Mouse (Mus musculus) ovary, adult 10 weeks (tissue): ENCODE measurements around the gene Rspo1. TPM values are rescaled to one million over a fixed set of nuclear protein-coding genes. Genes with fewer than 3 reads are reported as not detected.

Experiments used
- polyA plus RNA-seq: library from polyadenylated mRNA; stranded (reverse); fragments of 350-450 nt; fragmentation: Illumina TruSeq; extraction: RNeasy Lipid Tissue Mini Kit (QIAGEN cat#74804); gene quantifications from one replicate; pipeline ENCODE4 v1.2.3, GENCODE M21; 2014

The Rspo1 gene
- polyA plus RNA-seq, result 6.4 TPM

DNA sequence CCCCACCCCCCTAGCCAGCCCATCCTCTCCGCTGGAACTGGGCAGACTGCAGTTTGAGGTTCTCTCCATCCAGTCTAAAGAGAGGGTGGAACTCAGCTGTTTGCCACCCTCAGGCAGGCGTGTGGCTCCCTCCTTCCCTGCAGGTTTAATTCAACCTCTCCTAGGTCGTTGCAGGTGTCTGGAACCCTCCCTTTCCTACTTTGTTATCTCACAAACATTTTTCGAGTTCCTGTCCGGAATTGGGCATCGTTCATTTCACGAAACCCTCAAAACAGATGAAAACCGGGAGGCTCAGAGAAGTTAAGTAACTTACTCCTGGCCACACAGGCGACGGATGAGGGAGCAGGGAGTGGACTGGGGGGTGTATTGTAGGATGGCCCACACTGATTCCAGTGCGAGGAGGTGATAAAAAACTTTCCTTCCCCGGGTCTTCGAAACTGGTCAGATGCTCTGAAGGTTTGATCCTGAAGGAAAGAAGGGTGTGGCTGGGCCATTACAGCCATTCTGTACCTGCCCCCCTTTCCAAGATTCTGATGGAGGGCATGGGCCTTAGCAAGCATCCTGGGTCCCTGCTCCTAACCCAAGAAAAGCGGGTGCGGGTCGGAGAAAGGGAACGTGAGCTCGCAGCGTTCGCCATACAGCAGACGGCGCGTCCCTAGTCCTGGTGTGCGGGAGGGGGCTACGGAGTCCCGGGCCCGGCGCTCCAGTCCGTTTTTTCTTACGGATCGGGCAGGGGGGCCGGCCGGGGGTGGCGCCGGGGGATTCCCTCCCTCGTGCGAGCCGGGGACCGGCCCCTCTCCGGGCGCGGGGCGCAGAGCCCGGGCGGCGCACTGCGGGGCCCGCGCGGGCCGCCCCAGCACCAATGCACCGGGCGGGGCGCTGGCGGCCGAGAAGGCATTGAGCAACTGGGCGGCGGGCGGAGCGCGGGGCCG is at the start of gene Rspo1:
Rspo1 (plus strand) TSS at position 760 of the 932 bp plus-strand sequence.

DNA sequence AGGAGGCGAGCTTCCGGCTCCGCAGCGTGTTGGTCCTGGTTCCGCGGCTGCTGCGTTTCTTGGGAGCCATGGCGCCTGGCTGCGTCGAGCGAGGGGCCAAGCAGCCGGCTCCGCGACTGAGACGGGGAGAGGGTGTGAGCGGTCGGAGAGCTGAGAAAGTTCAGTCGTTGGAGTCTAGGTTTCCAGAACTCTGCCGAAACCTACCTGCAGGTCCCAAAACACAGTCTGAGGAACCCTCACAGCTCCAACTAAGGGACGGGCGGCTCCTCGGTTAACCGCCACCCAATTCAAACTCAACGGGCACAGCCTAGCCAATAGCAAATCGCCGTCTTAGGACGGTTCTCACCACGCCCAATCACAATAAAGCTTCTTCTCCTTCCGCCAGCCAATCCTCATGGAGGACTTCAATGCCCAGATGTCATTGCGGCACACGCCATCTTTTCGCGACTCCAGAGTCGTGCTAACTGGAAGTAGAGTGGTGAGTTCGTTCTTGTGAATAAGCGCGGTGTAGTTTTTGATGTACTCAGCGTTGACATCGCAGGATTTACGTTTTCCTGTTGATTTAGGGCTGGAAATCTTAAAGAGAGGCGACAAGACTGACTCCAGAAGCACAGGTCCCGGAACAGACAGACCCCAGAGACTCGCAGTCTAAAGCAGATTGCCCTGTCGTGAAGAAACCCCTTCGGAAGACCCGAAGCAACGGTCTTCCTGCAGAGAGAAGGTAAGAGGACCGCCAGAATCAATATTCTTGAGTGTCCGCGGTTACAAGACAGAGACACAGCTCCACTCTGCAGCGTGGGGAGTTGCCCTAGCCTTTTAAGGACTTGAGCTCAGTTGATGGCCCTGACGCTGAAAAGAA is 49.4 kb upstream of the Rspo1 start, which contains the start of gene 9930104L06Rik:
9930104L06Rik (plus strand) TSS at position 436 of the 859 bp plus-strand sequence.

GRCm38 (mm10) chr4:124939211-124939610 is 47.0 kb upstream of the Rspo1 start, which contains the start of gene Cdca8:
TSS of gene Cdca8 (minus strand) at chr4:124939311.

DNA sequence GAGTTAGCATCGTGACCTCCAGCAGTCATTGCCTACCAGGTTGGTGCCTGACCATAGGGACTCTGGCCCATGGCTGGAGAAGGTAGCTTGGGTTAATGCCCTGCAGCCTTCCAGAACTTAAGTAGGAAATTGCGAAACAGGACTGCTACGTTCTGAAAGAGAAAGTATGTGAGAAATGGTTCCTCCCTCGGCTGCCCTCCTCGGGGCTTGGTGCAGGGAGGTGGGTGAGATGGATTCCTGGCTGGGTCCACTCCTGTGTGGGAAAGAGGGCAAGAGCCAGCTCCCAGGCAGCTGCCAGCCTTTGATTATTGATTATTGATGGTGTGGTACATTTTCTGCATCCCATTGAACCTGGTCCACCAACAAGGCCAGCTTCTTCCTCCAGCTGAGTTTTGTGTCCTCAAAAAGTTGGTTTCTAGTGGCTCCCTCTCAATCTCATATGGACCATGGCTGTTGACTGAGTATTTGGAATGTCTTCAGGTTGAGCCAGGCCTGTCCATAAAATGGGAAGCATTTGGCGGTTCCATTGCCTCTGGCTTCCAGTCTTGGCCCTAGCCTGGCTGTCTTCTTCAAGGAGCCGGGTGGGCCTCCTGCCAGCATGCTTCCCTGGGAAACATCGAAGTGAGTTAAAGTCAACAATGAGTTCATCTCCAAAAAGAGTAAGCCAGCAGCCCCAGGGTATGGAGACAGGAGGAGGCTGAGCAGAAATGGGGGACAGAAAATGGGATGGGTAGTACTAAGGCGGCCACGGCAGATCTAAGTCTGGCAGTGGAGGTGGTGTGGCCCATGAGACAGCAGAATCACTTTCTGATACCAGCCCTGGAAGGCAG is 29.8 kb downstream of the Rspo1 start, which contains the start of gene Gnl2:
Gnl2 (plus strand) TSS at position 780 of the 830 bp plus-strand sequence.

Other genes with a start within 250 kb of the Rspo1 start
- 23.3 TPM for gene Inpp5b, start 244.6 kb upstream of the Rspo1 start, polyA plus RNA-seq
- gene Mtf1, start 184.3 kb upstream of the Rspo1 start, polyA plus RNA-seq, result 16.2 TPM
- gene Yrdc, start 135.8 kb upstream of the Rspo1 start, polyA plus RNA-seq, result 23.4 TPM
- gene 1110065P20Rik, start 135.2 kb upstream of the Rspo1 start, polyA plus RNA-seq, result 4.1 TPM
- gene Maneal, start 124.3 kb upstream of the Rspo1 start, polyA plus RNA-seq, result 0.60 TPM
- not detected for gene Epha10, start 105.5 kb upstream of the Rspo1 start, polyA plus RNA-seq
- gene 9930104L06Rik, start 49.4 kb upstream of the Rspo1 start, polyA plus RNA-seq, result 5.5 TPM
- gene Cdca8, start 47.1 kb upstream of the Rspo1 start, polyA plus RNA-seq, result 71.4 TPM
- 78.1 TPM for gene Gnl2, start 30.2 kb downstream of the Rspo1 start, polyA plus RNA-seq
- gene Dnali1, start 79.3 kb downstream of the Rspo1 start, polyA plus RNA-seq, result 2.6 TPM
- gene Snip1, start 80.2 kb downstream of the Rspo1 start, polyA plus RNA-seq, result 20.3 TPM
- 32.0 TPM for gene Meaf6, start 98.7 kb downstream of the Rspo1 start, polyA plus RNA-seq
- not detected for gene Zc3h12a, start 141.4 kb downstream of the Rspo1 start, polyA plus RNA-seq